Mouse (Mus musculus) kidney, adult 2 months (tissue): ENCODE results near the gene Lipe.

ENCODE experiments used
- CTCF ChIP-seq: fragments of 200-500 bp; conservative IDR thresholded peaks from 2 replicates; pipeline ENCODE4 v1.5.1; 2011; ENCODE audit warnings: low read depth, mild to moderate bottlenecking, control low read depth, low read length, moderate library complexity, mixed read lengths; ENCODE audit not compliant: insufficient read depth, insufficient read length
- POLR2A ChIP-seq: fragments of 200-500 bp; IDR thresholded peaks from one replicate; pipeline ENCODE4 v1.6.1; 2011; ENCODE audit warnings: low read depth, low read length, control low read depth

DNA sequence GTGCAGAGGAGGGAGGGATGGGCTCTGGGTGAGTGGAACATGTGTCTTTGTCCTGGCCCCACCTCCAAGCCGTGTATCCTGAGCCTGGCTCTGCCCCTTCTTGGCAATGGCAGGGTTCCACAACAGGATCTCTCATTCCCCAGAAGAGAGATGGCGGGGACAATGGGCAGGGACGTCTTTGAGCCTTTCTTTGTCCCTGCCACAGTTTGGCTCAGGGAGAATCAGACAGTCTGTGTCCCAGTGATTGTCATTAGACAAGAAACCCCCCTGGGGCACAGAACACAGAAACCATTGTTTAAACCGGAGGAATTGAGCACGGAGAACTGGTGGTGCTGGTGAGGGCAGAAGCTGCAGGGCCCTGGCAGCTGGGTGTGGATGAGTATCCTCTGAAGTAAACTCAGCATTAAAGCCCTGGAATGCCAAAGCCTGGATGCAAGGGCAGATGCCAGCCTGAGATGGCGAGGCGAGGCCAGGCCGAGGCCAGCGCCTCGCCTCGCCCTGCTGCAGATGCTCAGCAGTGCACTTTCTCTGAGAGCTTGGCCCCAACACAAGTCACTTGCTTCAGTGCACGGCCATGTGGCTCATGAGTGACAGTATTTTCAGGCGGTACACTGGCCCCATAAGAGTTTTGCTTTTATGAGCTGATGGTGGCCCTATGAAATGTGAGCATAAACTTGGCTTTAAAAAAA, 32.4 kb downstream of the Lipe start:
- no peak for TF ChIP-seq CTCF
- no peak for TF ChIP-seq POLR2A
